ENCODE assay signal across 11 mouse cellular contexts in the genomic region with DNA sequence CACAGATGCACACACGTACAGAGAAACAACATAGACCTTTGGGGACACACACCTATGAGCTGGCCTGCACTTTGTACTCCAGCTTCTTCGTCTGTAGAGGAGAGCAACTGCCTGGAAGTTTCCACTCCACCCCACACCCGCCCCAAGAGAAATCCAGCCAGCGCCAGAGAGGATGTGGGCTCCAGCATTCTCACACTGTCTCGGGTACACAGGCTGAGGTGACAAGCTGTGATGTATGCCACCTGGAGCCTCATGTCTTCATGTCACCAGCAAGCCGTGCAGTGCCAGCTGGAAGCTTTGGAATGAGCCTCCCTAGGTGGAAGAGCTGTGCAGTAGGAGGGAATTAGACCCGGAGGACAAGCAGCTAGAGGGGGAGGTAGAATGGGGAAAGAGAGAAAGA.
DNase-seq lines count a peak whose midpoint lies in the region; ATAC-seq and TF ChIP-seq lines count a peak whose summit lies in the region.
"Had no signal": no experiment of that assay in that cellular context is flagged by ENCODE, and none has a peak within 500 bp of the region (broad histone marks: within the 10 kb centered on the region; RNA-seq: fewer than 3 reads in every experiment).

No protein-coding gene starts in this region.

- ATAC-seq in heart, embryonic 11.5 days (replicated peaks; ENCODE audit: insufficient number of reproducible peaks, low FRiP score, low TSS enrichment): no peak
- peak; percentile 51 for ATAC-seq in limb, embryonic 14.5 days (ENCODE audit: low FRiP score, low read depth)
- ATAC-seq in hindbrain, postnatal 0 days: no peak

- H3K9me3 ChIP-seq in heart, embryonic 11.5 days (replicated peaks; ENCODE audit: control insufficient read depth, low read length): no peaks in the 10 kb centered on the region
- no peaks in the 10 kb centered on the region for H3K9me3 ChIP-seq in limb, embryonic 14.5 days (ENCODE audit: control insufficient read depth, low read length)
- no peaks in the 10 kb centered on the region for H3K9me3 ChIP-seq in hindbrain, postnatal 0 days (ENCODE audit: low read length)
- H3K9me3 ChIP-seq: hindbrain, embryonic 12.5 days had no signal

- no peak overlapping the region for H3K27ac ChIP-seq in heart, embryonic 11.5 days (ENCODE audit: low read depth, low read length)
- H3K27ac ChIP-seq in limb, embryonic 14.5 days (replicated peaks; ENCODE audit: low read depth, low read length): no peak overlapping the region
- no peak overlapping the region for H3K27ac ChIP-seq in hindbrain, postnatal 0 days
- H3K27ac ChIP-seq: hindbrain, embryonic 12.5 days had no signal

- H3K36me3 ChIP-seq in heart, embryonic 11.5 days (ENCODE audit: control insufficient read depth, insufficient read depth, low read length): no peaks in the 10 kb centered on the region
- H3K36me3 ChIP-seq in limb, embryonic 14.5 days (ENCODE audit: control insufficient read depth, insufficient read depth, low read length): no peaks in the 10 kb centered on the region
- no peaks in the 10 kb centered on the region for H3K36me3 ChIP-seq in hindbrain, postnatal 0 days (ENCODE audit: insufficient read depth, low read length)
- H3K36me3 ChIP-seq: hindbrain, embryonic 12.5 days had no signal

- no peaks in the 10 kb centered on the region; the same call in none of the 2 replicates for H3K27me3 ChIP-seq in heart, embryonic 11.5 days (ENCODE audit: control insufficient read depth, insufficient read depth, low read length)
- no peaks in the 10 kb centered on the region for H3K27me3 ChIP-seq in limb, embryonic 14.5 days (ENCODE audit: control insufficient read depth, insufficient read depth, low read length)
- H3K27me3 ChIP-seq in hindbrain, postnatal 0 days (ENCODE audit: insufficient read depth, low read length): no peaks in the 10 kb centered on the region
- H3K27me3 ChIP-seq: hindbrain, embryonic 12.5 days had no signal

- no peak overlapping the region for H3K9ac ChIP-seq in heart, embryonic 11.5 days (ENCODE audit: low read depth, low read length)
- H3K9ac ChIP-seq in limb, embryonic 14.5 days (ENCODE audit: low read depth, low read length, severe bottlenecking): no peak overlapping the region
- no peak overlapping the region for H3K9ac ChIP-seq in hindbrain, postnatal 0 days (replicated peaks; ENCODE audit: low read length)
- H3K9ac ChIP-seq: hindbrain, embryonic 12.5 days had no signal

- no peak for TF ChIP-seq CTCF in hindbrain, postnatal 0 days (IDR thresholded peaks at IDR 0.05; ENCODE audit: low read depth)

- H3K4me3 ChIP-seq in heart, embryonic 11.5 days (ENCODE audit: low read depth, low read length): no peak overlapping the region
- no peak overlapping the region for H3K4me3 ChIP-seq in limb, embryonic 14.5 days (replicated peaks; ENCODE audit: low read length)
- no peak overlapping the region for H3K4me3 ChIP-seq in hindbrain, postnatal 0 days (ENCODE audit: low read length)
- H3K4me3 ChIP-seq: hindbrain, embryonic 12.5 days had no signal

- intact Hi-C loops in gastrocnemius, postnatal 36 days (cut with DNase I): no loop called here

- DNase-seq in heart, adult 18-20 months: peak; percentile 7 to 13
- DNase-seq in adrenal gland, postnatal 36 days: peak; percentile 26
- DNase-seq in frontal cortex, postnatal 14 days (ENCODE audit: low spot score in 2 of 2): peak; percentile 26 to 58
- no peak for DNase-seq in limb, embryonic 14.5 days (ENCODE audit: low spot score)
- DNase-seq in gastrocnemius, postnatal 36 days: no peak
- no peak for DNase-seq in hindbrain, postnatal 0 days (ENCODE audit: low spot score)
- DNase-seq in cerebellum, adult 9-11 months: no peak
- DNase-seq: cerebellum, adult 9-10 months; thymus, postnatal 4 days had no signal

- no peak for TF ChIP-seq POLR2A in limb, embryonic 14.5 days (IDR thresholded peaks at IDR 0.05; ENCODE audit: borderline replicate concordance, extremely low read depth, insufficient read depth, insufficient read length)

- 38% methylated on average over 7 of the region's 7 CpGs for WGBS in heart, embryonic 11.5 days (ENCODE audit: insufficient replicate concordance)
- WGBS in limb, embryonic 14.5 days: 50% methylated on average over 7 of the region's 7 CpGs
- 52% methylated on average over 7 of the region's 7 CpGs for WGBS in hindbrain, postnatal 0 days

- H3K4me1 ChIP-seq in heart, embryonic 11.5 days (ENCODE audit: control insufficient read depth, insufficient read depth, low read length): no peaks in the 10 kb centered on the region
- peaks cover 11% of the 10 kb centered on the region for H3K4me1 ChIP-seq in limb, embryonic 14.5 days (ENCODE audit: control insufficient read depth, insufficient read depth, low read length)
- no peaks in the 10 kb centered on the region for H3K4me1 ChIP-seq in hindbrain, postnatal 0 days (ENCODE audit: insufficient read depth, low read length)

- H3K4me2 ChIP-seq in heart, embryonic 11.5 days: no peak overlapping the region
- H3K4me2 ChIP-seq in limb, embryonic 14.5 days (replicated peaks; ENCODE audit: low read depth, low read length, severe bottlenecking): no peak overlapping the region
- H3K4me2 ChIP-seq in hindbrain, postnatal 0 days (ENCODE audit: low read depth, low read length): no peak overlapping the region
- H3K4me2 ChIP-seq: hindbrain, embryonic 12.5 days had no signal

Comparison
In these comparisons a context has a peak if more than half of its experiments do, and no peak if none do; other contexts are left out.
1. DNase-seq: peak in heart, adult 18-20 months (2 of 2), adrenal gland, postnatal 36 days (2 of 2) and frontal cortex, postnatal 14 days (2 of 2); none in limb, embryonic 14.5 days (single experiment), gastrocnemius, postnatal 36 days (0 of 2), hindbrain, postnatal 0 days (single experiment) and cerebellum, adult 9-11 months (single experiment).